Mouse (Mus musculus) CD4-positive, CD25-positive, alpha-beta regulatory T cell, adult 2 months (primary cell): ENCODE measurements around the gene Ms4a4c.
"Not testable (repeated sequence)": the region's sequence is repeated elsewhere in the genome, so short reads cannot be mapped to it uniquely, and the experiment has no call there.

Experiments used
- DNase-seq: peaks from one replicate; pipeline ENCODE4 v3.0.0-alpha.2; 2012; ENCODE audit warnings: low read depth, low spot score

Gene Ms4a4c

GRCm38 (mm10) chr19:11459041-11459440, 54.5 kb downstream of the Ms4a4c start:
- not testable (repeated sequence) for DNase-seq

GRCm38 (mm10) chr19:11464795-11465194, 60.2 kb downstream of the Ms4a4c start:
- DNase-seq, result not testable (repeated sequence)

- DNase-seq, result no peak
Measured at GRCm38 (mm10) chr19:11466471-11466870, 61.9 kb downstream of the Ms4a4c start.

- DNase-seq, result not testable (repeated sequence)
Measured at GRCm38 (mm10) chr19:11468361-11468760, 63.8 kb downstream of the Ms4a4c start.

GRCm38 (mm10) chr19:11469215-11469614, 64.6 kb downstream of the Ms4a4c start, which contains the start of gene Ms4a6c:
TSS of gene Ms4a6c (plus strand) at chr19:11469366.
- peak; percentile 48 for DNase-seq
